In the genomic region with DNA sequence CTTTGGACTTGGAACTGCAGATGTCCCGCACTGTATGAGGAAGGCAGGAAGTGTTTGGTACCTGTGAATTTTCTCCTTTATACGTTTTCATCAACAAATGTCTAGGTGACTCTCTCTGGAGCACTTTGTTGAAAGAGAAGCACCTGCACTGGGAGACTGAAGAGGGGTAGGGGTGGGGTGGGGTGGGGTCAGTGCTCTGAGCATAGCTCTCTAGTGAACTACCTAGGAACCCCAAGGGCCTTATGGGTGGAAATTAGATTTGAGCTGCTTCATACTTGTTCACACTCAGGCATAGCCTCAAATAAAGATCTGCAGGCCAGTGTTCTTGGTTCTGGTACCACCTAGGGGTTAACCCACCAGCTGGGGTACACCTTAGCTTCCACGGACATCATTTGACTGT, we compare ENCODE assay signal across 23 mouse cellular contexts. TPM values are rescaled to one million over a fixed set of nuclear protein-coding genes. Genes with fewer than 3 reads are reported as not detected.
"Had no signal": no experiment of that assay in that cellular context is flagged by ENCODE, and none has a peak within 500 bp of the region (broad histone marks: within the 10 kb centered on the region; RNA-seq: fewer than 3 reads in every experiment).

A gene (minus strand): TSS at position 101 of the 400 bp plus-strand sequence.

- H3K4me2 ChIP-seq: intestine, embryonic 15.5 days; limb, embryonic 13.5 days; liver, embryonic 15.5 days; lung, embryonic 15.5 days; neural tube, embryonic 15.5 days had no signal

- H3K4me1 ChIP-seq: intestine, embryonic 15.5 days; limb, embryonic 13.5 days; liver, embryonic 15.5 days; lung, embryonic 15.5 days; midbrain, embryonic 10.5 days; neural tube, embryonic 15.5 days had no signal

- H3K27ac ChIP-seq: intestine, embryonic 15.5 days; limb, embryonic 13.5 days; liver, embryonic 15.5 days; lung, embryonic 15.5 days; midbrain, embryonic 10.5 days; neural tube, embryonic 15.5 days had no signal

- H3K27me3 ChIP-seq: intestine, embryonic 15.5 days; limb, embryonic 13.5 days; liver, embryonic 15.5 days; lung, embryonic 15.5 days; neural tube, embryonic 15.5 days had no signal

- H3K9ac ChIP-seq: intestine, embryonic 15.5 days; limb, embryonic 13.5 days; liver, embryonic 15.5 days; lung, embryonic 15.5 days; neural tube, embryonic 15.5 days had no signal

- H3K9me3 ChIP-seq: intestine, embryonic 15.5 days; limb, embryonic 13.5 days; liver, embryonic 15.5 days; lung, embryonic 15.5 days; midbrain, embryonic 10.5 days; neural tube, embryonic 15.5 days had no signal

- H3K36me3 ChIP-seq: intestine, embryonic 15.5 days; limb, embryonic 13.5 days; liver, embryonic 15.5 days; lung, embryonic 15.5 days; midbrain, embryonic 10.5 days; neural tube, embryonic 15.5 days had no signal

- ATAC-seq: intestine, embryonic 15.5 days had no signal

- DNase-seq: kidney, adult 8-10 months; kidney, postnatal 25 days; left cerebral cortex, postnatal 4 days; lung, postnatal 4 days; midbrain, embryonic 14.5 days; right cerebral cortex, adult 18-20 months; right cerebral cortex, postnatal 25 days; thymus, adult 18-20 months; thymus, postnatal 25 days had no signal

- H3K4me3 ChIP-seq: intestine, embryonic 15.5 days; limb, embryonic 13.5 days; liver, embryonic 15.5 days; lung, embryonic 15.5 days; midbrain, embryonic 10.5 days; myocyte; neural tube, embryonic 15.5 days had no signal

RNA-seq across cellular contexts. Expression of the gene that starts here (rescaled TPM):
- total RNA-seq: layer of hippocampus, postnatal 10 days; left cerebral cortex, postnatal 10 days; left cerebral cortex, postnatal 4 days; liver, adult 2 months; megakaryocyte, adult 5-6 weeks had no signal
- polyA plus RNA-seq: intestine, embryonic 15.5 days; limb, embryonic 13.5 days; liver, adult 2 months; liver, embryonic 15.5 days; lung, embryonic 15.5 days; midbrain, embryonic 10.5 days; midbrain, embryonic 14.5 days; myocyte; neural tube, embryonic 11.5 days; neural tube, embryonic 15.5 days; small intestine, adult 2 months; stomach, embryonic 16.5 days had no signal
